Mouse (Mus musculus): ENCODE results near the gene Alpk3.
"Not testable (repeated sequence)": the region's sequence is repeated elsewhere in the genome, so short reads cannot be mapped to it uniquely, and the experiment has no call there.

Gene Alpk3

GRCm38 (mm10) chr7:81133416-81133815, 76.0 kb downstream of the Alpk3 start:
- no peak for DNase-seq

DNA sequence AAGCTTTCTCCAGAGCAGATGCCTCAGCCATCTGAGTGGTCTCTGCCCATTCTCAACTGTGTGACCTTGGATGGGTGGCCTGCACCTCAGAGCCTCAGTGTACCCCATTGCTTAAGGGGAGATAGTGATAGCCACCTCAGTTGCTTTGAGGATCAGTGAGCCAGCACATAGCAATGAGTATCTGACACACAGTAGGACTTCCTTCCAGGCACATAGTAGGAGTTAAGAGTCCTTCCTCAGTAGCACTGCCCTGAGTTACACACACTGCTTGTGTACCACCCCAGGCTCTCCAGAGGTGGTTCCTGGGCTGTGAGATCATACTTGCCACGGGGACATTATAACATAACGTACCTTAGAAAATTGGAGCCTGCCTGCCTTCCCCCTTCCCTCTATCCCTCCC, 76.5 kb downstream of the Alpk3 start:
- no peak for DNase-seq

GRCm38 (mm10) chr7:81134614-81135067, 77.2 kb downstream of the Alpk3 start:
- DNase-seq = no peak

DNA sequence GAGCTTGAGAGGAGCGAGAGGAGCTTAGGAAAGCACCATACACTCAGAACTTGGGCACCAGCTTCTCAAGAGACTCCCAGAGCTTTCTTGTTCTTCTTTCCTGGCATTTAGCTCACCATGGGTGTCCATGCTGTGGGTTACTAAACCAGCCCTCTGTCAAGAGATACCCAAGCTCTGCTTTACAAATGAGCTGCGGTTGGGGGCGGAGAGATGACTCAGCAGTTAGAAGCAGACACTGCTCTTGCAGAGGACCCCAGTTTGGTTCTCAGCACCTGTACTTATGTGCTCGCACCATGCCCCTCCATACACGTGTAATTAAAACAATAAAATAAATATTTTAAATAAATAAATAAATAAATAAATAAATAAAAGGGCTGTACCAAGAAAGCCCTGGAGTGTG, 79.9 kb downstream of the Alpk3 start:
- no peak for DNase-seq

DNA sequence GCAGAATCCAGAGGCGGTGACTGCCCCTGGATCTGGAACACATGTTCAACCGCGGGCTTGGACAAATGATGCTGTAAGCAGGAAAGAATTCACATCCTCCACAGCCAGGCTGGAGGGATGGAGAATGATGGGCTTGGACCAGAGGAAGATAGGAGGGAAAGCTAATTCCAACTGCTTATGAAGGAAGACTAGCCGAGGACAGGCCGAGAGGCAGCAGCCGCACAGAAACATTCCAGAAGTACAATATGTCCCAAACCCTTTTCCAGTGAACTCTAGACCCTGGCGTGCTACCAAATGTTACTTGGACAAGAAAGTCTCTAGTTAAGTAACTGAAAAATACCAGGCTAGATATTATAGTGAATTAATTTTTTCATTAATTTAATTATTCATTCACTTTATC, 81.7 kb downstream of the Alpk3 start:
- no peak for DNase-seq

DNA sequence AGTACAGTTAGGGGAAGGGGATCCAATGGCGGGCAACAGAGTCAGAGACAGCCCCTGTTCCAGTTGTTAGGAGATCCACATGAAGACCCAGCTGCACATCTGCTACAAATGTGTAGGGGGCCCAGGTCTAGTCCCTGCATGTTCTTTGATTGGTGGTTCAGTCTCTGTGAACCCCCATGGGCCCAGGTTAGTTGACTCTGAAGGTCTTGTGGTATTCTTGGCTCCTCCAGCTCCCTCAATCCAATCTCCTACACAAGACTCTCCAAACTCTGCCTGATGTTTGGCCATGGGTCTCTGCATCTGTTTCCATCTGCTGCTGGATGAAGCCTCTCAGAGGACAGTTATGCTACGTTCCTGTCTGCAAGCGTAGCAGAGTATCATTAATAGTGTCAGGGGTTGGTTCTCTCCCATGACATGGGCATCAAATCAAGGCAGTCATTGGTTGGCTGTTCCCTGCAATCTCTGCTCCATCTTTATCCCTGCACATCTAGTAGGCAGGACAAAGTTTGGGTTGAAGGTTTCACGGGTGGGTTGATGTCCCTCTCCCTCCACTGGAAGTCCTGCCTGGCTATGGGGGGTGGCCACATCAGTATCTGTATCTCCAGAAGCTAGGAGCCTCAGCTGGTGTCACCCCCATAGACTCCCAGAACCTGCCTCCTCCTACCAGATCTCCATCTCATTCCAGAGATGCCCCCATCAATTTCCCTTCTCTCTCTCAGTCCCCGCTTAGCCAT, 82.4 kb downstream of the Alpk3 start:
- DNase-seq = no peak

GRCm38 (mm10) chr7:81141541-81141940, 84.1 kb downstream of the Alpk3 start:
- DNase-seq = no peak

- DNase-seq = not testable (repeated sequence)
Observed at GRCm38 (mm10) chr7:81143056-81143455, 85.7 kb downstream of the Alpk3 start.

- no peak for DNase-seq
Observed at GRCm38 (mm10) chr7:81149759-81150158, 92.4 kb downstream of the Alpk3 start.

DNA sequence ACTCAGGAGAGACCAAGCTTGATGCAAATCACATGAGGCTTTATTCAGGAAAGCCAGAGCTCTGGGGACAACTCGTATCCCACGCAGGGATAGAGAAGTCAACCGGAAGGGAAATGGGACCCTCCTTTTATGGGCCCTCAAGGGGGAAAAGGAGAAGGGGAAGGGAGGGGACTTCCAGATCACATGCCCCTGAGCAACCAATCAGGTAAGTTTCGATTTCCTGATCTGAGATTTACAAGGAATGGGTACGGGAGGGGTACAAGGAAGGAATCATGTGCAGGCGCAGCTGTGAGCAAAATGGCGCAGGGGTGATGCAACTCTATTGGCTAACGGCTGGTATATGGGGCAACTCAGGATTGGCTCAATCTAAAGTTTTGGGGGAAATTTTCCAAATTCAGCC, 93.8 kb downstream of the Alpk3 start:
- DNase-seq = no peak

- no peak for DNase-seq
Observed at GRCm38 (mm10) chr7:81152306-81152705, 94.9 kb downstream of the Alpk3 start.

DNA sequence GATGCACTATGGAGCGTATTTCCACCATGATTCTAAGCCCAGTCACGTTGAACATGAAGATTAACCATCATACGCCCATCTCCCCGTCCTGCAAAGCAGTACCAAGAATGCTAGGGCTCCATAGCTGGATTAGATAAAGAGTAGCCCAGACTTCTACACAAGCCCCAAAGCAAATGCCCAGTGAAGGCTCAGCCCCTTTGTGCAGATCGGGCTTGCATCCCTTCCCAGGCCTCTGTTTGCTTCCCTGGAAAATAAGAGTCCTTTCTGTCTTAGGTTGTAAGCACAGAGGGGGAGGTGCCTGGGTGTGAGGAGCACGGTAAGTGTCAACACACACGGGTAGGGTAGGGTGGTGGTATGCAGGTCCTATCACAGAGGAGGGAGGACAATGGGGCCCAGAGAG, 95.4 kb downstream of the Alpk3 start:
- DNase-seq = no peak

- DNase-seq = no peak
Observed at GRCm38 (mm10) chr7:81153327-81153726, 95.9 kb downstream of the Alpk3 start.

GRCm38 (mm10) chr7:81154244-81154643, 96.8 kb downstream of the Alpk3 start:
- DNase-seq = not testable (repeated sequence)

DNA sequence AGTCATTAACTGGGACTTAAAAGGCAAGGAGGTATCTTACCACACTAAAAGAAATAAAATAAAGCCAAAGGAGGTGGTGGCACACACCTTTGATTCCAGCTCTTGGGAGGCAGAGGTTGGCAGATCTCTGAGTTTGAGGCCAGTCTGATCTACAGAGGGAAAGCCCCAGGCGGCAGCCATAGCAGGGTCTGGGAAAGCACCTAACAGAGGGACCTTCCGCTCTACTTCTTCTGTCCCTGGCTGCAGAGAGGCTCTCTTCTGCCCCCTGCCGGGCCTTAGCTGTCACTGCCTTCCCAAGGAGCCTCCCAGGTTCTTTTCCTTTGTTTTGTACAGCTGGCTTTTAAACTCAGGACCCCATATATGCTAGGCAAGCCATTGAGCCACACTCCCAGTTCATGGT, 97.6 kb downstream of the Alpk3 start:
- DNase-seq = peak; percentile 72 to 77

Data from cerebellum, postnatal 14 days (tissue).